Mouse (Mus musculus): ENCODE data around the gene Klhl40. TPM values are rescaled to one million over a fixed set of nuclear protein-coding genes. Genes with fewer than 3 reads are reported as not detected.

The Klhl40 gene
- polyA plus RNA-seq, 1 experiment: 0.10 TPM

DNA sequence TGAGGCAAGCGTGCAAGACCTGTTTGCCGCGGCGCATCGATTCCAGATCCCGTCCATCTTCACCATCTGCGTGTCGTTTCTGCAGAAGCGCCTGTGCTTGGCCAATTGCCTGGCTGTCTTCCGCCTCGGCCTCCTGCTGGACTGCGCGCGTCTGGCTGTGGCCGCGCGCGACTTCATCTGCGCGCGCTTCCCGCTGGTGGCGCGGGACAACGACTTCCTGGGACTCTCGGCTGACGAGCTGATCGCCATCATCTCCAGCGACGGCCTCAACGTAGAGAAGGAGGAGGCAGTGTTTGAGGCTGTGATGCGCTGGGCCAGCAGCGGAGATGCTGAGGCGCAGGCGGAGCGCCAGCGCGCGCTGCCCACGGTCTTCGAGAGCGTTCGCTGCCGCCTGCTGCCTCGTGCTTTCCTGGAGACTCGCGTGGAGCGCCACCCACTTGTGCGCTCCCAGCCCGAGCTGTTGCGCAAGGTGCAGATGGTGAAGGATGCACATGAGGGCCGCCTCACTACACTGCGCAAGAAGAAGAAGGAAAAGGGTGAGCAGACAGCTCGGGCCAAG, 738 bp downstream of the Klhl40 start:
- no peak for DNase-seq (ENCODE audit: low spot score)

DNA sequence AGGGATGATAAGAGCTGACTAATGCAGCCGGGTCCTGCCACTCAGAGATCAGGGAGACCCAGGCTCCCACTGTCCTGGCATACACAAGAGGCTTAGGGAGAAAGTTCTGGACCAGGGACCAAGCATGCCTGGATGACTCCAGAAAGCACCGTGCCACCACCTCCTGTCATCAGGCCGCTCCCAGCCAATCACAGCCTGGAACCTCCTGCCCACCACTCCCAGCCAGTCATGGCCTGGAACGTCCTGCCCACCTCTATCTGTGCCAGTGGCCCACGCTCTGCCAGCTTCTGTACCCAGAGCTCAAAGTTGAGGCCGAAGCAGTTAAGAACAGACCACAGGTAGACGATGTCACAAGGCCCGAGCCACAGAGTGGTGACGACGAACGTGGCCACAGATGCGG, 7.4 kb downstream of the Klhl40 start:
- no peak for DNase-seq (ENCODE audit: low spot score)

DNA sequence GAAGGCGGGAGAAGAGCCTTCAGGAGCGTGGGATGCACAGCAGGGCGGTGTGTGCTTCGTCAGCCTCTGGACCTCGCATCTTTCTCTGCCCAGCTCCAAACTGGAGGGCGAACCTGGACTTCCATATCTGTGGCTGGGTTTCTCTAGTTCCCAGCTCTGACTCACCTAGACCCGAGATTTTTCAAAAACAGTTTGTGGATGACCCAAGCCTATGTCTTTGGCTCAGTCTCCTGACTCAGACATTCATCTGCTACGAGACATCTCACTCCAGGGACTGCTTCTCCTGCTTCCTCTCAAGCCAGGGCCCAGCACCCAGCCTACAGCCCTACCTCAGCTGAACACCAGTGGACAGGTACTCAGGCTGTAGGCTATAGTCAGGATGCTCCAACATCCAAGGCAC, 7.9 kb downstream of the Klhl40 start:
- DNase-seq (ENCODE audit: low spot score): no peak

DNA sequence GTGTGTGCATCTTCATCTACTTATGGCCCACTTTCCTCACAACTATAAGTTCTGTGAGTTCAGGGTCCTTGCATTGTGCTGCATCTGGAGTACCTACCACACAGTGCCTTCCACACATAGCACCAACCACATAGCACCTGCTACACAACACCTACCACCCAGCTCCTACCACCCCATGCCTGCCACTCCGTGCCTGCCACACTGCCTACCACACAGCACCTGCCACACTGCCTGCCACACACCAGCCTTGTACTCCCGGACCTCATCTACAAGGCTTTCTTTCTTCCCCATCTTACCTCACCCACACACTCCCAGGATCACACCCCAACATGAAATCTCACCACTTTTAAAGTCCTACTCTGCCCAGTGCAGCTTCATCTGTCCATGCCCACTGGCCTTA, 9.0 kb downstream of the Klhl40 start:
- no peak for DNase-seq (ENCODE audit: low spot score)

DNA sequence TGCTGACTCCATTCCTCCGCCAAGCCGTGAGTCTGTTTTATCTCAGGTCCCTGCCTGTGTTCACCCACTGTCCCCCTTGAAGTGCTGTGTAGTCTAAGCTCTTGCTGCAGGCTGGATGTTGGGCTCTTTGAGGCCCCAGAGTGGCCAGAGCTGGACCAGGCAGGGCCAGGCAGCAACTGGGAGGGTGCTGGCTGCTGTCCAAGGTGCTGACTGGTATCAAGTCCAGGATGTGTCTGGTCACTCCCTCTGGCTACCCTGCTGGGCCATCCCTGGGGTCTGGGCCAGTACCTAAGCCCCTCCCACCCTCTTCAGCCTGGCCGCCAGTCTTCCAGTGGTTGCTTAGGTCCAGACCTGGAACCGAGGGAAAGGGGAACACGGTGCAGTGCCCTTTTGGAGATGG, 13.8 kb downstream of the Klhl40 start:
- DNase-seq (ENCODE audit: low spot score): peak; percentile 41

DNA sequence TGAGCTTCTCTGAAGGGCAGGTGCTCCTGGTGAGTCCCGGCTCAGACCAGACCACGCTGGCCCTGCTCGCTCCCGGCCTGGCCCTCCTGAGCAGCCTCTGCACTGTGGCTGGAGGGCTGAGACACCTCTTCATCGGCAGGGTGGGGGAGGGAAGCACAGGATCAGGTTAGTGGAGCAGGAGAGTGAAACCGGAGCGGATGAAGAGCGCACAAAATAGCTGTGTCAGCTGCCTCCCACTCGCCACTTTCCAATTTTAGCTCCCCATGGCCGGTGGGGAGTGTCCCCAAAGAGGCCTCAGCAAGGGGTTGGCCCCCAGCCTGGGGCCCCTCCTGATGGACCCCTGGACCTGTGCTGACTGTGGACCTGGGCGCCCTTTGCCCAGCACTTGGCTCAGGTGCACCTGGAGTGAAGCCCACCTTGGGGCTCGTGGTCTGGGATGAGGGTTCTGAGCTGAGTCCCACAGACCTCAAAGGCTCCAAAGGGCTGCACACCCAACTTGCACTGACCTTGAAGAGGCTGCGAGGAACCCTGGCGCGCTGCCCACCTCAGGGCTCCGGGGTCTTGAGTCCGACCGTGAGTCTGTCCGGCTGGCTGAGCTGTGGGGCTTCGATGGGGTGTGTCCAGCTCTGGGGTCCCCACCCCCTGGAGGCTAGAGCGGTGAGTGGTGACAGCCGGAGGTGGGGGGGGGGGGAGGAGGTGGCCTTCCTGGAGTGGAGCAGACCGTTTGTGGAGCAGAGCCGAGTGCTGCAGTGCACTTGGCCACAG, 14.5 kb downstream of the Klhl40 start, which contains the start of gene Hhatl:
Gene Hhatl, minus strand, starts transcription at position 751 of the 765 bp plus-strand sequence.
- no peak for DNase-seq (ENCODE audit: low spot score)

DNA sequence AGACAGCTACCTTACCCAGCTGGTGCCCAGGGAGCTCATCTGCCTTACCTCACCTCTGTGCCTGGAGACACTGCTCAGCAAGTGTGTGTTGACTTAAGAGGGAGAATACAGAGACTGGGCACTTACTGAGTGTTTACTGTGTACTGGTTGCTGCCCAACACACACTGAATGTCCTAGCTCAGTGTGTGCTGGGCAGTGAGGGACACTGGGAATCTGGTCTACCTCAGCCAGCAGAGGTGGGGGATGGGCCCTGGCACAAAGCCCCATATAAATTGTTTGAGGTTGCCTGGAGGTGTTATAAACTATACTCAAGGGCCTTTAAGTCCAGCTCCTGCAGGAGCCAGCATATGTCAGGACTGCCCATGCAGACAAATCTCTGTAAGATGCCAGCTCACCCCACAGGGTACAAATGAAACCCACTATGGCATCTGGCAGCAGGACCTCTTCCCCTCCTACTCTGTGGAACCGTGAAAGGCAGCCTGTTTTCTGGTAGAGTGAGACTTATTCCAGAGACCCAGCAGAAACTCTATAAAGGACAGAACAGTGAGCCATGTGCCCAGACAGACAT, 17.6 kb downstream of the Klhl40 start:
- DNase-seq (ENCODE audit: low spot score): no peak

DNA sequence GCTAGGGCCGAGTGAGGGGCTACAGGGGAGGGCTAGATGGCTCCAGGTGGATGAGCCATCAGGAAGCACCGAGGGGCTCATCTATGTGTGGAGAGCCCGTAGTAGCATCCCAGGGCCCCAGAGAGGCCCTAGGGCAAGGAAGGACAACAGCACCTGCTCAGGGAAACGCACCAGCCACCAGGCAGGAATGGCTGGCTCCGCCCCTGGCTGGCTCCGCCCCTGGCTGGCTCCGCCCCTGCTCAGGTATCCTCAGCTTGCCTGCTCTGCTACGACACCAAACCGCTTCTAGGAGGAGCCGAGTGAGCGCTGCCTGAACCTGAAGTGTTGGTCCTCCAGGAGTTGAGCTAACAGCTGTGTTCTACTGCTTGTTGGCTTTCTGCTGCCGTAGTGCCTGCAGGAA, 20.3 kb downstream of the Klhl40 start:
- no peak for DNase-seq (ENCODE audit: low spot score)

DNA sequence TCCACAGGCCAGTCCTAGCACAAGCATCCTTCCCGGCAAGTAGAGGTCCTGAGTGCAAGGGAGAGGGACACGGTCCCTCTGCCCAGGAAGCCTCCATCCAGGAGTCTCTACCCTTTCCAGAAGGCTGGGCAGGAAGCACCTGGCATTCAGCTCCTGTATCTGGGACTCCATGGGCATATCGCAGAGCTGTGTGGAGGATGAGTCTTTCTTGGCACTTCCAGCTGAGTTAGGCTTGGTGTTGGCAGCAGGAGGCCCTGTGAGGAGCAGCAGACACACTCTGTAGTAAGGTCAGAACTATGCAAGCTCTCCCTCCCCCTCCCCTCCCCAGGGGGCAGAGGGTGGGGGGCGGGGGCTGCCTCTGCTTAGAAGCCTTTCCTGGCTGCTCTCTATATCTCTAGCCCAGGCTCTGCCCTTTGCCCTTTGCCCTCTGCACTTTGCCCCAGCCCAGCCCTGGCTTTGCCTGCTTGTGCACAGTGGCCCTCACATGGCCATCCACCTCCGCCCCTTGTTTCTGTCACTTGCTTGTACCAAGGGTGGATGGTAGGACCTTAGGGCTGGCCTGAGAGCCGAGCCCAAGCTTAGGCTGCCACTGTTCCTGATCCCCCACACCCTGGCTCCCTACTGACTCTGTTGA, 21.6 kb downstream of the Klhl40 start:
- no peak for DNase-seq (ENCODE audit: low spot score)

DNA sequence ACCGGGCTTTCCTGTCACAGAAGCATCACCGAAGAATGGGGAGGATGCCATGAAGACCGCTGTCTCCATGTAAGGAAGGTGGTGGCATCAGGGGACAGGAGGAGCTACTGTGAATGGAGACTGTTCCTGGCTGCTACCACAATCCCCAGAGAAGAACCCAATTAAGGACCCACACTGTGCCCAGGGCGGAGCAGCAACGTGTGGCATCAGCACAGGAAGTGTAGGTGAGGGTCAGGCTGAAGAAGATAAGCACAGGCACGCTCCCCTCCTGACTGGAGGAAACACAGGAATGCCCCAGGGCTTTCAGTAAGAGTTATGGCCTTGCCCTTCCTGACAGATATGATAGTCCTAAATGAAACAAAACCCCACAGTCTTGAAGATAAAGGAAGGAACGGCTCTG, 25.3 kb downstream of the Klhl40 start:
- no peak for DNase-seq (ENCODE audit: low spot score)

DNA sequence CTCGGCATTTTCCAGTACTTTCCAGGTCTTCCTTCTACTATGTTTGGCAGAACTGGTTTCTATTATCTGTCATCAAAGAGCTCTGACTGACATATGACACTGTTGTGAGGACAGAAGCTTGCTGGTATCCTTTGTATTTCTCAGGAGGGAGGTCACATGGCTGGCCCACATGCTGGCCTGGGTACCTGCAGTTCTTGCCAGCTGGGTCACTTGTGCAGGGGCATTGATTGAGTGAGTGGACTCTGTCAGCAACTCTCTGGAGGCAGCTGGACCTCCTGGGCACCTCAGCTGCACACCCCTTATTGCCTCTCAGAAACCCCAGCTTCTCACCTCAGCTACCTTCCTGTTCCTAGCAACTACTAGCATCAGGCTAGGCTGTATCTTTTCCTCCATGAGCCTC, 30.1 kb downstream of the Klhl40 start:
- no peak for DNase-seq (ENCODE audit: low spot score)

DNA sequence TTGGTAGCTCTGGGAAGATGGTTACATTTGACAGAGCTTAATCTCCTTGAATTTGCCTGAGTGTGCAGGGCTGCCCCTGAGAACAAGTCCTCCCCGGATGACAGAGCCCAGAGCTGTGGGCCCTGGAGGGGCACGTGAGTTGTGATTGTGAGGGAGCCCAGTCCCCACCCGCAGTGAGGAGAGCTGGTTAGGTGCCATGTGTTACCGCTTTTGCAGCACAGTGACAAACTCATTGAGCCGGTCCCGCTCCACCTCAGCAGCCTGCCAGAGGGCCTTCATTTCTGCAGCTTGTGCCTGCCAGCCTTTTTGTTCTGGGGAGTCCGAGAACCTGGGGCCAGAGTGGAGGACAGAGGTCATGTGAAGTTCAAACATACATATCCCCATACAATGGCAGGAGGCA, 30.5 kb downstream of the Klhl40 start:
- DNase-seq (ENCODE audit: low spot score): no peak

DNA sequence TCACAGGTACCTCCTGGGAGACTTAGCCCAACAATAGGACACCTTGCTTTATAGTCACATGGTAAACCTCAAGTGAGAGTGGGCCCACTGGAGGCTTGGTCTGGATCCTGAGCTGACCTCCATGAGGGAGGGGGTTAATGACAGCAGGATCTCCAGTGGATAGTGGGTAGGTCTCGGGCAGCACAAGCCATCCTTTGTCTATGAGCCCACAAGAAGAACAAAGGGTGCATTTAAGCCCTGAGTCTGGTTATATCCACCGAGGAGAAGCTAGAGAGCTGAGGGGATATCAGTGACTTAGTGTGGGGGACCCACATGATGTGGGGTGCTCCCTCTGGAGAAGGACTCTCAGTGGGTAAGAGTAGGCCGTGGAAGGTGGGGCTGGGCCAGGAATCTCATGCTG, 31.1 kb downstream of the Klhl40 start:
- no peak for DNase-seq (ENCODE audit: low spot score)

DNA sequence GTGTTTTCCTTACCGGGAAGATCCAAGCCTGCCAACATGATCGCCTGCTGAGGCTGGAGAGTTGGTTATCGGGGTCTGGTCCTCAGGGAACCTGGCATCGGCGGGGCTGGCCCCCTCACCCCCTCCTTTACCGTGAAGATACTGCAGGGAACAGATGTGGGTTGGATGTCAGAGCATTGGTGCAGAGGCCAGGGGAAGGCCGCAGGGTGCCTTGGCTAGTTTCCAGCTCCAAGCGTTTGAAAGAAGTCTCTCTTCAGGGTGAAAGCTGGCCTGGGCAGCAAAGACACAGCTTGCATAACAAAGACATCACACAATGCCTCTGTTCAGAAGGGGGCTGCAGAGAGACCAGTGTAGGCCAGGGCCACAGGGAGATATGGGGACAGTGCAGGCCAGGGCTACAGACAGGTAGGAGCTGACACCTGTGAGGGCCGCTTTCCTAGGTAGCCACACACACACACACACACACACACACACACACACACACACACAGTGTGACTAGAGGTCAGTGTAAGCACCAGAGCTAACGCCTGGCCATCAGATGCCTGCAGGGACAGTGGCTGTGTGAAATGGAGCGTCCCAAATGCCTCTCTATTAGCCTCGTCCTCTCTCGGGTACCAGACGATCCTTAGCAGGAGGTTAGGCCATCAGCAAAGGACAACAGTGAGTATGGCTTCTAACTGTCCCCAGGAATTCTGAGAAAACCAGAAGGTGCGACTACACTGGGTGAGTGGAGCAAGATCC, 32.8 kb downstream of the Klhl40 start:
- no peak for DNase-seq (ENCODE audit: low spot score)

DNA sequence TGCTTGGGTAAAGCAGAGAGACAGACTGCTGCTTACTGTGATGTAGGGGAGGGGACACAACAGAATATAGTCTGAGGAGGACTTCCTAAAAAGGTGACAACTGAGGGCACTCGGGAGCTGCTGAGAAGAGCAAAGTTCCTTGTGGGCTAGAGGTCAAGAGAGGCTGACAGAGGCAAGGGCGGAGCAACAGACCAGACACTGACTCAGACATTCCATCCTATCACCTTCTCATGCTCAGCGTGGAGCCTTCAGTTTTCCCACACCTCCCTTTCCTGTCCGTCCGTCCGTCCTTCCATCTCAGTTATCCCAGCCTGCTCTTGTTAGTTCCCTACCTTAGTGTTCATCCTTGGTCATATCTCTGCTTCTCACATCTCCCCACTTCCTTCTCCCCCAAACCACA, 37.8 kb downstream of the Klhl40 start:
- DNase-seq (ENCODE audit: low spot score): no peak

DNA sequence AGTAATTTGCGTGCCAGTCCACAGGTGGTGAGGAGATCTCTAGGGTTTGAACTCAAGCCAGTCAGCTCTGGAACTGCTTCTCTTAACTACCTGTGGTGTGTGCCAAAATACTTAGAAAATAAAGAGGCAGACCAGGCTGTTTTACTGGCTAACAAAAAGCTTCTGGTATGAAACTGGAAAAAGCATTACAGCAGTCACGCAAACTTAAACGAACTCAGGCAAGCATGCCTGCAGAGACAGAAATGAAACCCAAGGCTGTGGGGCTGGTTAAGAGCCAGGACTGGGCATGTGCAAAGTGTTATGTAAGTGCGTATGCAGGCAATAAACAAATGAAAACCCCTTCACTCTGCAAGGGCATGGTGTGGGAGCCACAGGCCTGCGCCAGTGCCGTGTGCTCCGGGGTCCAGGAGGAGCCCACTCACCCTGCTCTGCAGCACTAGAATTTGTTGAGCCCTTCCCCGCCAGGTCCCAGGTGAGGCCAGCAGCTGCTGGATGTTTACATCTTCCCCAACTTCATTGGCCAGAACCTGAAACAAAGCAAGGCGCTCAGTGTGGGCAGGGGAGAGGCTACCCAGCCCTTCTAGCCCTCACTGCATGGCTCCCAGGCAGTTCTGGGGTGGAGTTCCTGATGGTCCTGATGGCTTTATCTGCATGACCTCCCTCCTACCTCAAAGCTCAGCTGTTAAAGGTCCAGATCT, 41.8 kb downstream of the Klhl40 start:
- no peak for DNase-seq (ENCODE audit: low spot score)

DNA sequence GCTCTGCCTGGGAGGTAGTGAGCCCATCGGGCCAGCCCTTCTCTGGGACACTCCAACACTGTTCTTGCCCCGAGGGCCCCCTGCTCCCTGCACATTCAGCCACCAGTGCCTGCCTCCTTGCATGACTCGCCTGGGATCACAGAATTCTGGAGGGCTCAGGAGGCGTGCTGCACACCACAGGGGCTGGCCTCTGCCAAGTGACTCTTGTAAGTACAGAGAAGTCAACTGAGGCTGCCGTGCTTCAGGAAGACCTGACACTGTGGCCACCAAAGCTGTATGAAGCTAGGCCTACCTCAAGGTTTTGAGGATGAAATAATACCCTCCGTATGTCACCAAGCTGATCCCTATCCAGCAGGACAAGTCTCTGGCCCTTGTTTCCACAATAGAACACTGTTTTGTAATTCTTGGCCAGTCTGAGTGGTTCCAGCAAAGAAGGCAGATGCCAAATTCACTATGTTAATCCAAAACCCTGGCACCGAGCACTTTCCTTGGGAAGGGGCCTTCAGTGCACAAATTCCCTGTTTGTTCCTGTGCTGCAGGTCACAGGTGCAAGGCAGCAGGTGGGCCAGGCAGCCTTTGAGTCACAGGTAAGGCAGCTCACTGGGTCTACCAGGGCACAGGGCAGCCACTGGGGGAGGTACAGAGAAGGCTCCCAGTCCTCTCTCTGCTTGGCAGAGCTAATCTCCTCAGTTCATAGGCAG, 42.5 kb downstream of the Klhl40 start:
- DNase-seq (ENCODE audit: low spot score): no peak

DNA sequence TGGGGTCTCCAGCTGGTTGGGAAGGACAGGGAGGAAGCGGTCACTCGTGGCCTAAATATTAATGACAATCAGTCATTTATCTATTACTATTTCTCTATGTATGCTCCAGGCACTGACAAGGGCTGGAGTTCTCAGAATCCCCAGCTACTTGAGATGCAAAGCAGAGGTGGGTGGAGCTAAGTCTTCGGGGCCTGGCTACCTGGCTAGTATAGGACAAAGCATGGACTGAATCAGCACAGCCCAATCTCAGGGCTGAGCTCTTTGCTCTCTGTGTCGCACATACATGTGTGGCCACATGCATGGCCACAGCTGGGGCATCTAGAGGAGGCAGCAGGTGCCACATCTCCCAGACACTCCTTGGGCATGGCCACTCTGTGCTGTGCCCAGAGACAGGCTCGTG, 43.4 kb downstream of the Klhl40 start:
- no peak for DNase-seq (ENCODE audit: low spot score)

DNA sequence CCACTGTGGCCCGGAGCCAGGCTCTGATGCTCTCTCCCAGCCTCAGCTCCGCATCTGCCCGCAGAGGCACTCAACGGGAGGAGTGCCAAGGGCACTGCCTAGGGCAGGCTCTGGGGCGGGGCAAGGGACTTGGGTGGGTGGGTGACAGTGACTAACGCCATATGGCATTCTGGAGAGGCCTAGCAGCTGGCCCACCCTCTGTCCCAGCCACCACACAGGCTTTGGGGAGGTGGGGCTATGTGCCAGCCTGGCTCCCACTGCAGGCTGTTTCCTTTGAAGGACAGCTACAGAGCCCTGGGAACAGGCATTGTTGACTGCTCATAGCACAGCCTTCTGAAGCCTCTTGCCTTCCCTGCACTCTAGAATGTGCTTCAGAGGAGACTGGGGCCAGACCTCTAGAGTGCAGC, 45.2 kb downstream of the Klhl40 start:
- no peak for DNase-seq (ENCODE audit: low spot score)

DNA sequence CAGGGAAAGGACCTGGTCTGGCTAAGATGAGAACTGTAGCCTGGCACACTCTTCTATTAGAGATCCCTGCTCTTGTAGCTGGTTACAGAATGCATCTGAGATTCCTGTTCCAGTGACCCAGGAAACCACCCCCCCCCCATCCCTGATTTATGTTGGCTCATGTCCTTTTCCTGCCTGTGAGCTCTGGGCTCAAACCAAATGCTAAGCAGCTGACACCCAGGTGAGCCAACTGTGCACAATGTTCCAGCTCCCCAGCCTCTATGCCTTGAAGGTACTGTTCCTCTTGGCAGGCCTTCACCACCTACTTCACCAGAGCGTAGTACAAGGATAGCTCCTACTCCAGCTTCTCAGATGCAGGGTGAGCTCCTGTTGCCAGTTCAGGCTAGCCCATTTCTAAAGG, 45.6 kb downstream of the Klhl40 start:
- DNase-seq (ENCODE audit: low spot score): no peak

DNA sequence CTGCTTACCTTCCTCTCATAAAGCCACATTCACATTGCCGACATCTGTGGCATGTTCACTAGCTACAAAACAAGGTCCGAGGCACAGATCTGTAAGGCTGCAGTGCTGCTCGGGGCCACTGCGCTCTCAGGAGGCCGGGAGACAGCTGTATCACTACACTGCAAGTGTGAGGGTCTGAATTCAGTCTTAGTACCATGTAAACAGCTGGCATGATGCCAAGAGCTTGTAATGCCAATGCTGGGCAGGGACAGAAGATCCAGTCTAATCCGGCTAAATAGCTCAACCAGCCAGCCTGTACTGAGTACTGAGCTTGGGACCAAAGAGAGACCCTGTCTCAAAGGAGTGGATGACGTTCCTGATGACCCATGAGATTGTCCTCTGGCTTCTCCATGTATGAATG, 46.6 kb downstream of the Klhl40 start:
- DNase-seq (ENCODE audit: low spot score): no peak
